Mouse (Mus musculus): ENCODE measurements around the gene Phf1.

- no peak for TF ChIP-seq CTCF (conservative IDR thresholded peaks at IDR 0.05; ENCODE audit: low read length)
- TF ChIP-seq POU5F1 (IDR thresholded peaks at IDR 0.05; ENCODE audit: borderline replicate concordance, low read length), result no peak
- TF ChIP-seq NANOG (IDR thresholded peaks at IDR 0.05; ENCODE audit: borderline replicate concordance, low read length), result no peak
Observed at GRCm38 (mm10) chr17:26892635-26893375, 40.0 kb upstream of the Phf1 start.

All from E14TG2a.4 (cell line).